Mouse (Mus musculus) layer of hippocampus, adult 9-11 months (tissue): ENCODE measurements around the gene Auh.

Experiments used
- DNase-seq: peaks from one replicate; pipeline ENCODE4 v3.0.0; 2022

Auh gene

GRCm38 (mm10) chr13:52832481-52833170 is 96.9 kb downstream of the Auh start:
- no peak for DNase-seq

GRCm38 (mm10) chr13:52831037-52831757 is 98.3 kb downstream of the Auh start:
- no peak for DNase-seq

- DNase-seq: no peak
These were observed 100.4 kb downstream of the Auh start for GRCm38 (mm10) chr13:52828946-52829523.

GRCm38 (mm10) chr13:52828217-52828616 is 101.3 kb downstream of the Auh start:
- DNase-seq: no peak

GRCm38 (mm10) chr13:52826666-52827065 is 102.8 kb downstream of the Auh start:
- no peak for DNase-seq

GRCm38 (mm10) chr13:52824754-52825153 is 104.7 kb downstream of the Auh start:
- DNase-seq: no peak

- DNase-seq: peak; percentile 40
These were observed 107.0 kb downstream of the Auh start for GRCm38 (mm10) chr13:52822165-52823149.

- DNase-seq: no peak
These were observed 107.9 kb downstream of the Auh start for GRCm38 (mm10) chr13:52821571-52821970.

GRCm38 (mm10) chr13:52819901-52820300 is 109.6 kb downstream of the Auh start:
- DNase-seq: no peak

GRCm38 (mm10) chr13:52818760-52819159 is 110.7 kb downstream of the Auh start:
- peak; percentile 41 for DNase-seq

GRCm38 (mm10) chr13:52817991-52818491 is 111.4 kb downstream of the Auh start:
- peak; percentile 89 for DNase-seq

- DNase-seq: no peak
These were observed 115.7 kb downstream of the Auh start for GRCm38 (mm10) chr13:52813750-52814149.

- no peak for DNase-seq
These were observed 116.6 kb downstream of the Auh start for GRCm38 (mm10) chr13:52812549-52813515.

- DNase-seq: no peak
These were observed 121.8 kb downstream of the Auh start for GRCm38 (mm10) chr13:52807722-52808121.

- DNase-seq: no peak
These were observed 123.5 kb downstream of the Auh start for GRCm38 (mm10) chr13:52806029-52806428.

- no peak for DNase-seq
These were observed 123.9 kb downstream of the Auh start for GRCm38 (mm10) chr13:52805581-52805980.

GRCm38 (mm10) chr13:52802482-52802881 is 127.0 kb downstream of the Auh start:
- DNase-seq: no peak

- DNase-seq: no peak
These were observed 128.7 kb downstream of the Auh start for GRCm38 (mm10) chr13:52800687-52801341.

GRCm38 (mm10) chr13:52800091-52800490 is 129.4 kb downstream of the Auh start:
- no peak for DNase-seq

- DNase-seq: no peak
These were observed 135.2 kb downstream of the Auh start for GRCm38 (mm10) chr13:52794232-52794631.
